Mouse (Mus musculus) heart, embryonic 11.5 days (tissue): ENCODE data around the gene Ppip5k1. TPM values are rescaled to one million over a fixed set of nuclear protein-coding genes. Genes with fewer than 3 reads are reported as not detected.
"Not testable (repeated sequence)": the region's sequence is repeated elsewhere in the genome, so short reads cannot be mapped to it uniquely, and the experiment has no call there.

Experiments used
- ATAC-seq: fragments of 200-750 bp; cut with Nextera tagmentation; replicated peaks from 2 replicates; pipeline ENCODE4 v1.8.0; 2017; ENCODE audit warnings: moderate library complexity; ENCODE audit not compliant: insufficient number of reproducible peaks, low FRiP score, low TSS enrichment
- H3K27ac ChIP-seq: fragments of 300-500 bp; sonication (generic); 2 replicates; pipeline ENCODE4 v1.5.1; 2014; ENCODE audit warnings: mild to moderate bottlenecking, low read depth, low read length
- H3K27me3 ChIP-seq: fragments of 300-500 bp; sonication (generic); 2 replicates; pipeline ENCODE4 v1.6.1; 2014; ENCODE audit warnings: mild to moderate bottlenecking, low read length, mixed read lengths; ENCODE audit not compliant: control insufficient read depth, insufficient read depth
- H3K36me3 ChIP-seq: fragments of 300-500 bp; sonication (generic); 2 replicates; pipeline ENCODE4 v1.6.1; 2014; ENCODE audit warnings: mild to moderate bottlenecking, low read length, moderate library complexity, mixed read lengths; ENCODE audit not compliant: control insufficient read depth, insufficient read depth
- H3K4me1 ChIP-seq: fragments of 300-500 bp; sonication (generic); 2 replicates; pipeline ENCODE4 v1.6.1; 2014; ENCODE audit warnings: low read length; ENCODE audit not compliant: control insufficient read depth, insufficient read depth
- H3K4me2 ChIP-seq: fragments of 300-500 bp; sonication (generic); 2 replicates; pipeline ENCODE4 v1.6.1; 2014; ENCODE audit warnings: mild to moderate bottlenecking, moderate library complexity
- H3K4me3 ChIP-seq: fragments of 300-500 bp; sonication (generic); 2 replicates; pipeline ENCODE4 v1.5.1; 2014; ENCODE audit warnings: low read depth, low read length
- H3K9ac ChIP-seq: fragments of 300-500 bp; sonication (generic); 2 replicates; pipeline ENCODE4 v1.6.1; 2014; ENCODE audit warnings: mild to moderate bottlenecking, low read depth, low read length, moderate library complexity
- H3K9me3 ChIP-seq: fragments of 300-500 bp; sonication (generic); replicated peaks from 2 replicates; pipeline ENCODE4 v1.6.1; 2016; ENCODE audit warnings: low read length; ENCODE audit not compliant: control insufficient read depth
- WGBS: fragments of 180-500 bp; shearing (Covaris S2); extraction: QIAGEN DNeasy Blood & Tissue Kit; methylation state at CpG from one replicate; pipeline ENCODE4 v1.1.7; 2014; ENCODE audit not compliant: insufficient replicate concordance; 5-methylcytosine and 5-hydroxymethylcytosine counted together
- polyA plus RNA-seq: library from polyadenylated mRNA; unstranded; fragments of >200 nt; fragmentation: Nextera tagmentation; extraction: Ambion mirVana; gene quantifications from 2 replicates; pipeline ENCODE4 v1.2.1, GENCODE M21; 2014

Ppip5k1 gene
- 10.8 and 11.5 TPM in 2 replicates for polyA plus RNA-seq

GRCm38 (mm10) chr2:121354820-121355592 is at the start of gene Ppip5k1:
Gene Ppip5k1 (minus strand): TSS chr2:121355396.
- Histone ChIP-seq H3K4me1 (peaks cover 14% of the 10 kb centered on the region), H3K9ac (peak within 1 kb of the TSS; percentile 74), H3K9me3 (no peaks in the 10 kb centered on the region), H3K27me3 (peaks cover 23% of the 10 kb centered on the region), H3K4me2 (peak within 1 kb of the TSS; percentile 88), H3K36me3 (no peaks in the 10 kb centered on the region), H3K27ac (no peak within 1 kb of the TSS), H3K4me3 (peak within 1 kb of the TSS; percentile 69)
- peak; percentile 93 for ATAC-seq
- under 1% methylated on average over 58 of the region's 58 CpGs for WGBS

GRCm38 (mm10) chr2:121403296-121403695 is 48.1 kb upstream of the Ppip5k1 start:
- ATAC-seq: no peak
- Histone ChIP-seq H3K36me3 (no peaks in the 10 kb centered on the region), H3K9ac (no peak overlapping the region), H3K4me1 (no peaks in the 10 kb centered on the region), H3K4me2 (no peak overlapping the region), H3K4me3 (no peak overlapping the region), H3K9me3 (no peaks in the 10 kb centered on the region), H3K27ac (no peak overlapping the region), H3K27me3 (no peaks in the 10 kb centered on the region)

GRCm38 (mm10) chr2:121396624-121397023 is 41.4 kb upstream of the Ppip5k1 start:
- H3K4me2 ChIP-seq: no peak overlapping the region
- WGBS: 12% methylated on average over 8 of the region's 8 CpGs
- H3K27me3 ChIP-seq: no peaks in the 10 kb centered on the region
- H3K9ac ChIP-seq: no peak overlapping the region
- H3K27ac ChIP-seq: no peak overlapping the region
- no peak overlapping the region for H3K4me3 ChIP-seq
- H3K36me3 ChIP-seq: no peaks in the 10 kb centered on the region
- no peak for ATAC-seq
- no peaks in the 10 kb centered on the region for H3K9me3 ChIP-seq
- H3K4me1 ChIP-seq: no peaks in the 10 kb centered on the region

- ATAC-seq, H3K36me3 ChIP-seq, H3K4me3 ChIP-seq, H3K4me1 ChIP-seq, H3K9me3 ChIP-seq, H3K27ac ChIP-seq, H3K9ac ChIP-seq, H3K27me3 ChIP-seq, H3K4me2 ChIP-seq: not testable (repeated sequence)
- WGBS: 87% methylated on average over 14 of the region's 17 CpGs
Observed at GRCm38 (mm10) chr2:121386961-121387575, 31.9 kb upstream of the Ppip5k1 start, which contains the start of gene Strc. Gene Strc (minus strand): TSS chr2:121387168.

- no peaks in the 10 kb centered on the region for H3K36me3 ChIP-seq
- no peak for ATAC-seq
- H3K9ac ChIP-seq: no peak overlapping the region
- no peak overlapping the region for H3K4me2 ChIP-seq
- H3K27ac ChIP-seq: no peak overlapping the region
- no peak overlapping the region for H3K4me3 ChIP-seq
- 0 out of 2 replicates have a peak, but pooled peaks cover 2% of the 10 kb centered on the region for H3K27me3 ChIP-seq
- H3K4me1 ChIP-seq: no peaks in the 10 kb centered on the region
- H3K9me3 ChIP-seq: no peaks in the 10 kb centered on the region
- WGBS: 31% methylated on average over 2 of the region's 2 CpGs
Observed at GRCm38 (mm10) chr2:121374766-121375165, 19.6 kb upstream of the Ppip5k1 start.

- H3K36me3 ChIP-seq: no peaks in the 10 kb centered on the region
- no peaks in the 10 kb centered on the region for H3K4me1 ChIP-seq
- 52% methylated on average over 3 of the region's 3 CpGs for WGBS
- H3K27me3 ChIP-seq: 0 out of 2 replicates have a peak, but pooled peaks cover 2% of the 10 kb centered on the region
- no peak overlapping the region for H3K4me2 ChIP-seq
- H3K4me3 ChIP-seq: no peak overlapping the region
- no peak overlapping the region for H3K27ac ChIP-seq
- no peaks in the 10 kb centered on the region for H3K9me3 ChIP-seq
- no peak for ATAC-seq
- H3K9ac ChIP-seq: no peak overlapping the region
Observed at GRCm38 (mm10) chr2:121372266-121372665, 17.1 kb upstream of the Ppip5k1 start.

- Histone ChIP-seq H3K27me3 (no peaks in the 10 kb centered on the region), H3K27ac (no peak overlapping the region), H3K4me1 (no peaks in the 10 kb centered on the region), H3K4me2 (no peak overlapping the region), H3K4me3 (no peak overlapping the region), H3K36me3 (no peaks in the 10 kb centered on the region), H3K9me3 (no peaks in the 10 kb centered on the region), H3K9ac (no peak overlapping the region)
- no peak for ATAC-seq
- 82% methylated on average over 5 of the region's 5 CpGs for WGBS
Observed at GRCm38 (mm10) chr2:121370921-121371320, 15.7 kb upstream of the Ppip5k1 start.

- no peaks in the 10 kb centered on the region for H3K4me1 ChIP-seq
- ATAC-seq: no peak
- no peaks in the 10 kb centered on the region for H3K36me3 ChIP-seq
- H3K9me3 ChIP-seq: no peaks in the 10 kb centered on the region
- no peak overlapping the region for H3K27ac ChIP-seq
- 76% methylated on average over 2 of the region's 2 CpGs for WGBS
- no peak overlapping the region for H3K4me2 ChIP-seq
- no peak overlapping the region for H3K4me3 ChIP-seq
- H3K9ac ChIP-seq: no peak overlapping the region
- no peaks in the 10 kb centered on the region for H3K27me3 ChIP-seq
Observed at GRCm38 (mm10) chr2:121368831-121369230, 13.6 kb upstream of the Ppip5k1 start.
